Mouse (Mus musculus): ENCODE results near the gene Fbln1. TPM values are rescaled to one million over a fixed set of nuclear protein-coding genes. Genes with fewer than 3 reads are reported as not detected.
A peak's percentile ranks its signal among the peaks of the same experiment; 100 is the strongest.

Fbln1 gene
- total RNA-seq, 2 experiments from 2014 or later: 19.0 to 24.7 TPM

- DNase-seq: peak; percentile 36
- intact Hi-C loops (cut with DNase I): no loop called here
These were observed 67.2 kb downstream of the Fbln1 start for GRCm38 (mm10) chr15:85272988-85273387.

GRCm38 (mm10) chr15:85277221-85277620, 71.5 kb downstream of the Fbln1 start:
- DNase-seq: no peak
- intact Hi-C loops (cut with DNase I): no loop called here

- DNase-seq: no peak
- intact Hi-C loops (cut with DNase I): no loop called here
These were observed 73.2 kb downstream of the Fbln1 start for GRCm38 (mm10) chr15:85278986-85279385.

- no peak for DNase-seq
- intact Hi-C loops (cut with DNase I): no loop called here
These were observed 76.3 kb downstream of the Fbln1 start for GRCm38 (mm10) chr15:85282021-85282420.

- DNase-seq: no peak
- intact Hi-C loops (cut with DNase I): no loop called here
These were observed 78.9 kb downstream of the Fbln1 start for GRCm38 (mm10) chr15:85284651-85285050.

GRCm38 (mm10) chr15:85294632-85295031, 88.9 kb downstream of the Fbln1 start:
- no peak for DNase-seq
- intact Hi-C loops (cut with DNase I): no loop called here

- no peak for DNase-seq
- intact Hi-C loops (cut with DNase I): no loop called here
These were observed 89.8 kb downstream of the Fbln1 start for GRCm38 (mm10) chr15:85295544-85295943.

GRCm38 (mm10) chr15:85295977-85296376, 90.2 kb downstream of the Fbln1 start:
- no peak for DNase-seq

GRCm38 (mm10) chr15:85296538-85296937, 90.8 kb downstream of the Fbln1 start:
- no peak for DNase-seq
- intact Hi-C loops (cut with DNase I): no loop called here

More at GRCm38 (mm10) chr15:85295977-85296376, 90.2 kb downstream of the Fbln1 start:
- intact Hi-C loops (cut with DNase I): no loop called here

- intact Hi-C loops (cut with DNase I): no loop called here
These were observed 92.5 kb downstream of the Fbln1 start for GRCm38 (mm10) chr15:85298167-85298781.

GRCm38 (mm10) chr15:85298946-85299345, 93.2 kb downstream of the Fbln1 start:
- DNase-seq: no peak
- intact Hi-C loops (cut with DNase I): no loop called here

More at GRCm38 (mm10) chr15:85298167-85298781, 92.5 kb downstream of the Fbln1 start:
- DNase-seq: no peak

- DNase-seq: no peak
- intact Hi-C loops (cut with DNase I): no loop called here
These were observed 97.5 kb downstream of the Fbln1 start for GRCm38 (mm10) chr15:85303241-85303640.

- no peak for DNase-seq
- intact Hi-C loops (cut with DNase I): no loop called here
These were observed 98.2 kb downstream of the Fbln1 start for GRCm38 (mm10) chr15:85303976-85304375.

GRCm38 (mm10) chr15:85307061-85307660, 101.4 kb downstream of the Fbln1 start:
- DNase-seq: no peak
- intact Hi-C loops (cut with DNase I): no loop called here

GRCm38 (mm10) chr15:85311058-85311657, 105.4 kb downstream of the Fbln1 start:
- DNase-seq: no peak
- intact Hi-C loops (cut with DNase I): no loop called here

- DNase-seq: peak; percentile 77
- intact Hi-C loops (cut with DNase I): loop anchor here (2.0 to 5.0 kb wide), 3 partner anchors 48 to 267 kb away; partner anchors contain the start of gene Wnt7b
These were observed 109.8 kb downstream of the Fbln1 start for GRCm38 (mm10) chr15:85315378-85316025.

- DNase-seq: no peak
- intact Hi-C loops (cut with DNase I): loop anchor here (5.0 kb wide), 2 partner anchors 49 to 146 kb away; no protein-coding TSS in a partner anchor
These were observed 110.8 kb downstream of the Fbln1 start for GRCm38 (mm10) chr15:85316342-85317140.

- intact Hi-C loops (cut with DNase I): loop anchor here (5.0 kb wide), 2 partner anchors 53 to 142 kb away; no protein-coding TSS in a partner anchor
These were observed 114.3 kb downstream of the Fbln1 start for GRCm38 (mm10) chr15:85319924-85320668.

GRCm38 (mm10) chr15:85323214-85323613, 117.5 kb downstream of the Fbln1 start:
- intact Hi-C loops (cut with DNase I): no loop called here
- DNase-seq: no peak

More at GRCm38 (mm10) chr15:85319924-85320668, 114.3 kb downstream of the Fbln1 start:
- no peak for DNase-seq

GRCm38 (mm10) chr15:85324426-85324825, 118.7 kb downstream of the Fbln1 start:
- intact Hi-C loops (cut with DNase I): no loop called here
- no peak for DNase-seq

All from left cerebral cortex, postnatal 4 days (tissue).